Mouse (Mus musculus) liver, embryonic 16.5 days (tissue): ENCODE data around the gene Ndel1. TPM values are rescaled to one million over a fixed set of nuclear protein-coding genes. Genes with fewer than 3 reads are reported as not detected.
A peak's percentile ranks its signal among the peaks of the same experiment; 100 is the strongest.

Experiments used
- ATAC-seq: fragments of 200-750 bp; cut with Nextera tagmentation; 2 replicates; pipeline ENCODE4 v1.8.0; 2017; ENCODE audit warnings: low read depth, mild to moderate bottlenecking, moderate number of reproducible peaks, moderate library complexity
- H3K27ac ChIP-seq: fragments of 300-500 bp; sonication (generic); 2 replicates; pipeline ENCODE4 v1.5.1; 2014; ENCODE audit warnings: mild to moderate bottlenecking, low read length
- H3K27me3 ChIP-seq: fragments of 300-500 bp; sonication (generic); 2 replicates; pipeline ENCODE4 v1.6.1; 2014; ENCODE audit warnings: low read depth, low read length, mixed read lengths; ENCODE audit not compliant: control insufficient read depth, insufficient read depth
- H3K36me3 ChIP-seq: fragments of 300-500 bp; sonication (generic); 2 replicates; pipeline ENCODE4 v1.6.1; 2014; ENCODE audit warnings: mild to moderate bottlenecking; ENCODE audit not compliant: control insufficient read depth, insufficient read depth
- H3K4me1 ChIP-seq: fragments of 300-500 bp; sonication (generic); 2 replicates; pipeline ENCODE4 v1.6.1; 2014; ENCODE audit warnings: low read depth, low read length, mixed read lengths; ENCODE audit not compliant: control insufficient read depth
- H3K4me2 ChIP-seq: fragments of 300-500 bp; sonication (generic); 2 replicates; pipeline ENCODE4 v1.6.1; 2014; ENCODE audit warnings: low read depth, low read length, mixed read lengths
- H3K4me3 ChIP-seq: fragments of 300-500 bp; sonication (generic); 2 replicates; pipeline ENCODE4 v1.5.1; 2014; ENCODE audit warnings: low read depth, mild to moderate bottlenecking, low read length
- H3K9ac ChIP-seq: fragments of 300-500 bp; sonication (generic); 2 replicates; pipeline ENCODE4 v1.6.1; 2014; ENCODE audit warnings: low read depth, low read length
- H3K9me3 ChIP-seq: fragments of 300-500 bp; sonication (generic); replicated peaks from 2 replicates; pipeline ENCODE4 v1.6.1; 2016; ENCODE audit warnings: low read length; ENCODE audit not compliant: control insufficient read depth
- WGBS: fragments of 180-500 bp; shearing (Covaris S2); extraction: QIAGEN DNeasy Blood & Tissue Kit; methylation state at CpG from one replicate; pipeline ENCODE4 v1.1.7; 2014; ENCODE audit not compliant: insufficient replicate concordance; 5-methylcytosine and 5-hydroxymethylcytosine counted together
- polyA plus RNA-seq: library from polyadenylated mRNA; unstranded; fragments of >200 nt; fragmentation: Nextera tagmentation; extraction: Ambion mirVana; gene quantifications from 2 replicates; pipeline ENCODE4 v1.2.1, GENCODE M21; 2015

Ndel1 gene
- polyA plus RNA-seq, 1 experiment from 2014 or later = 38.6 TPM

DNA sequence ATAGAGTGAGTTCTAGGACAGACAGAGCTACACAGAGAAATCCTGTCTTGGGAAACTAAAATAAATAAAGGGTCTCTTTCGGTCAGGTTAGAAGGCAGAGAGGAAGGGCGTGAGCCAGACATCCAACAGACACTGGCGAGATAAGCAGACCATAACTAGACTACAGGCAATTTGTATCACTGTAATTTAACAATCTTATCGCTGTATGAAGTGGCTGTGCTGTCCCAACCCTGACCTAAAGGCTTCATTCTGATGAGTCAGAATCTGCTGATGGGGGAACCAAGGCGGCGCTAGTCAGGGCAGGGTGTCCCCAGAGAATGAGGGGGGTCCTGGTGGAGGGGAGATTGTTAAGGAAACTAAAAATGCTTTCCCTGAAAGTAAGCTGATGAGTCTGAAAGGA, 27.1 kb upstream of the Ndel1 start:
- peak overlapping the region; percentile 39 for H3K27ac ChIP-seq
- 20% methylated on average over 6 of the region's 6 CpGs for WGBS
- peaks cover 11% of the 10 kb centered on the region for H3K36me3 ChIP-seq
- 0 out of 2 replicates have a peak overlapping the region, but pooled peaks have one; percentile 5 for H3K9ac ChIP-seq
- no peaks in the 10 kb centered on the region for H3K27me3 ChIP-seq
- ATAC-seq = peak; percentile 31; the same call in 1 of the 2 replicates
- no peaks in the 10 kb centered on the region for H3K9me3 ChIP-seq
- H3K4me3 ChIP-seq = no peak overlapping the region
- H3K4me2 ChIP-seq = no peak overlapping the region
- peaks cover 49% of the 10 kb centered on the region for H3K4me1 ChIP-seq

DNA sequence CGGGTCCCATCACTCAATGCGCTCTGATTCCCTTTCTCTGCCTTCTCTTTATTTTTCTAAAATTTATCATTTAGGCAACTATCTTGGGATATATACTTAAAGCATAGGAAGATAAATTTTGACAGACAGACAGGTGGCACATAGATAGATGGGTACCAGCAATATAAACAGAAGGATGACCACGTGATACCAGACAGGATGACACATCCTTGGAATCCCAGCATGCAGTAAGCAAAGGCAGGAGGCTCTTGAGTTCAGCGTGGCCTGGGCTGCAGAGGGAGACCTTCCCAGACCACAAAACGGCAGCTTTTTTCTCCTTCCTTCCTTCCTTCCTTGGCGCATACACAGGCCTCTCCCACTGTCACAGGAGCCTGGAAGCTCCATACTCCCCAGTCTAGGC, 26.2 kb upstream of the Ndel1 start:
- WGBS = 48% methylated on average over 6 of the region's 6 CpGs
- Histone ChIP-seq H3K36me3 (peaks cover 1% of the 10 kb centered on the region; the same call in 1 of the 2 replicates), H3K27ac (no peak overlapping the region), H3K4me1 (peaks cover 48% of the 10 kb centered on the region), H3K4me3 (no peak overlapping the region), H3K4me2 (no peak overlapping the region), H3K9me3 (no peaks in the 10 kb centered on the region), H3K27me3 (no peaks in the 10 kb centered on the region), H3K9ac (no peak overlapping the region)
- no peak for ATAC-seq

- Histone ChIP-seq H3K4me2 (no peak overlapping the region), H3K27me3 (no peaks in the 10 kb centered on the region), H3K9ac (no peak overlapping the region), H3K4me3 (no peak overlapping the region), H3K27ac (peak overlapping the region; percentile 78), H3K9me3 (no peaks in the 10 kb centered on the region), H3K36me3 (no peaks in the 10 kb centered on the region), H3K4me1 (peaks cover 51% of the 10 kb centered on the region)
- no peak for ATAC-seq
- WGBS = 62% methylated on average over 4 of the region's 4 CpGs
Measured at GRCm38 (mm10) chr11:68897120-68897519, 25.5 kb upstream of the Ndel1 start.

DNA sequence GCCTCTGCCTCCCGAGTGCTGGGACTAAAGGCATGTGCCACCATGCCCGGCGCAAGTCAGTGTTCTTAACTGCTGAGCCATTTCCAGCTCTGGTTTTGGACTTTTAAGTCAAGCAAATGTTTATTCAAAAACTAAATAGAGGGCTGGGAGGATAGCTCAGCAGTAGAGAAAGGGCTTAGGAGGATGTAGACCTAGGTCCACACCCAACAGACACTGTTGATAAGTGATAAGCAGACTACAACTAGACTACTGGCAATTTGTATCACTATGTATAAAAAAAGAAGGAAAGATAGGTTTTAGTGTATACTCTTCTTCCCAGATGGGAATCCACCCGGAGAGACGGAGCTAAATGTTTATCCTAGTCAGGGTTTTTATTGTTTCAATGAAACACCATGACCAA, 24.6 kb upstream of the Ndel1 start:
- Histone ChIP-seq H3K27ac (peak overlapping the region; percentile 78), H3K27me3 (no peaks in the 10 kb centered on the region), H3K36me3 (no peaks in the 10 kb centered on the region), H3K4me3 (no peak overlapping the region), H3K9me3 (no peaks in the 10 kb centered on the region), H3K9ac (no peak overlapping the region), H3K4me1 (peaks cover 53% of the 10 kb centered on the region), H3K4me2 (no peak overlapping the region; the same call in 1 of the 2 replicates)
- WGBS = 34% methylated on average over 5 of the region's 5 CpGs
- ATAC-seq = peak; percentile 75

- no peak overlapping the region for H3K4me3 ChIP-seq
- no peak overlapping the region for H3K27ac ChIP-seq
- no peaks in the 10 kb centered on the region for H3K9me3 ChIP-seq
- no peak overlapping the region for H3K9ac ChIP-seq
- H3K4me1 ChIP-seq = peaks cover 38% of the 10 kb centered on the region
- no peaks in the 10 kb centered on the region for H3K27me3 ChIP-seq
- H3K4me2 ChIP-seq = no peak overlapping the region
- H3K36me3 ChIP-seq = no peaks in the 10 kb centered on the region
- ATAC-seq = no peak
- 63% methylated on average over 12 of the region's 12 CpGs for WGBS
Measured at GRCm38 (mm10) chr11:68893911-68894464, 22.3 kb upstream of the Ndel1 start.

- 35% methylated on average over 14 of the region's 15 CpGs for WGBS
- H3K9me3 ChIP-seq = no peaks in the 10 kb centered on the region
- no peak overlapping the region; the same call in 1 of the 2 replicates for H3K4me2 ChIP-seq
- peaks cover 23% of the 10 kb centered on the region for H3K4me1 ChIP-seq
- H3K4me3 ChIP-seq = no peak overlapping the region
- H3K27ac ChIP-seq = no peak overlapping the region
- no peak overlapping the region for H3K9ac ChIP-seq
- ATAC-seq = no peak
- no peaks in the 10 kb centered on the region for H3K36me3 ChIP-seq
- no peaks in the 10 kb centered on the region for H3K27me3 ChIP-seq
Measured at GRCm38 (mm10) chr11:68892233-68892832, 20.7 kb upstream of the Ndel1 start.

GRCm38 (mm10) chr11:68891823-68892222, 20.2 kb upstream of the Ndel1 start:
- no peaks in the 10 kb centered on the region for H3K9me3 ChIP-seq
- H3K4me2 ChIP-seq = no peak overlapping the region
- H3K27ac ChIP-seq = no peak overlapping the region
- no peaks in the 10 kb centered on the region for H3K36me3 ChIP-seq
- WGBS = 55% methylated on average over 5 of the region's 5 CpGs
- H3K4me3 ChIP-seq = no peak overlapping the region
- no peaks in the 10 kb centered on the region for H3K27me3 ChIP-seq
- H3K9ac ChIP-seq = no peak overlapping the region
- no peak for ATAC-seq
- H3K4me1 ChIP-seq = peaks cover 20% of the 10 kb centered on the region

DNA sequence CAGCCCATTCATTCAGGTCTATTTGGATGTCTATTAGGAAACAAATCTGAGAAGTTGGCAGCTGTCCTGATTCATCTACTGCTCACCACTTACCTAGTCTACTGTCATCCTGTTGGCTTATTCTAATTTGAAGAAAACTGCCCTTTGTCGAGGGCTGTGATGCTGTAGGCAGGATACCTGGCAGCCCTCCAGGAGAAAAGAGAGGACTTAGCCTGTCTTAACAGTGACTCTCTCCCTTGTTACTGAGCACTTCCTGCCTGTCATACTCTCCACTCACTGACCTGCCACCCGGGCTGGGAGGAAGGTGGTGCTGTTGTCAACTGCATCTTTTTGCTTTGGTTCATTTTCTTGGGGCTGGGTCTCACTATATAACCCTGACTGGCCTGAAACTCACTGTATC, 19.0 kb upstream of the Ndel1 start:
- Histone ChIP-seq H3K9me3 (no peaks in the 10 kb centered on the region), H3K4me2 (no peak overlapping the region), H3K27ac (no peak overlapping the region), H3K4me3 (no peak overlapping the region), H3K27me3 (no peaks in the 10 kb centered on the region), H3K9ac (no peak overlapping the region), H3K36me3 (no peaks in the 10 kb centered on the region), H3K4me1 (peaks cover 13% of the 10 kb centered on the region)
- 24% methylated on average over 2 of the region's 2 CpGs for WGBS
- ATAC-seq = no peak

GRCm38 (mm10) chr11:68888653-68889052, 17.0 kb upstream of the Ndel1 start:
- Histone ChIP-seq H3K4me1 (peaks cover 27% of the 10 kb centered on the region), H3K36me3 (no peaks in the 10 kb centered on the region)

More at GRCm38 (mm10) chr11:68888653-68889052, 17.0 kb upstream of the Ndel1 start:
- no peaks in the 10 kb centered on the region for H3K9me3 ChIP-seq
- H3K27me3 ChIP-seq = no peaks in the 10 kb centered on the region
- H3K4me3 ChIP-seq = no peak overlapping the region
- H3K4me2 ChIP-seq = no peak overlapping the region
- H3K9ac ChIP-seq = no peak overlapping the region
- ATAC-seq = no peak
- H3K27ac ChIP-seq = no peak overlapping the region
- WGBS = 54% methylated on average over 2 of the region's 2 CpGs
